ENCODE assay signal across 24 mouse cellular contexts in genomic region chr1:124103049-124103448, GRCm38 (mm10). TPM values are rescaled to one million over a fixed set of nuclear protein-coding genes. Genes with fewer than 3 reads are reported as not detected.
DNase-seq lines count a peak whose midpoint lies in the region; ATAC-seq and TF ChIP-seq lines count a peak whose summit lies in the region.
"Had no signal": no experiment of that assay in that cellular context is flagged by ENCODE, and none has a peak within 500 bp of the region (broad histone marks: within the 10 kb centered on the region; RNA-seq: fewer than 3 reads in every experiment).

No protein-coding gene starts in this region.

- peak; percentile 32; the same call in 1 of the 2 replicates for TF ChIP-seq CTCF in hindbrain, postnatal 0 days (IDR thresholded peaks at IDR 0.05; ENCODE audit: low read depth)
- 0 out of 2 replicates have a peak, but pooled peaks have one; percentile 12 for TF ChIP-seq CTCF in liver, postnatal 0 days (IDR thresholded peaks at IDR 0.05; ENCODE audit: low read depth)
- peak; percentile 28; the same call in 1 of the 2 replicates for TF ChIP-seq CTCF in brain, embryonic 14.5 days (IDR thresholded peaks at IDR 0.05; ENCODE audit: borderline replicate concordance, extremely low read depth, insufficient read depth, insufficient read length)

- in situ Hi-C loops in ES-E14 (cut with MboI; ENCODE audit: low sequenced_read_pairs in 2 of 2, unreplicated experiment in 2 of 2) = no loop called here

- no peak overlapping the region for H3K4me3 ChIP-seq in hindbrain, postnatal 0 days (ENCODE audit: low read length)
- no peak overlapping the region for H3K4me3 ChIP-seq in hindbrain, embryonic 13.5 days
- no peak overlapping the region for H3K4me3 ChIP-seq in liver, postnatal 0 days (ENCODE audit: low read depth, low read length)
- no peak overlapping the region for H3K4me3 ChIP-seq in liver, embryonic 11.5 days (ENCODE audit: low read depth, low read length)
- H3K4me3 ChIP-seq in ES-E14 (ENCODE audit: insufficient read depth in 1 of 2, low read depth in 1 of 2, low read length in 2 of 2, poor library complexity in 1 of 2, severe bottlenecking in 1 of 2) = no peak overlapping the region
- H3K4me3 ChIP-seq: embryonic facial prominence, embryonic 12.5 days; erythroblast, embryonic 14.5 days; heart, adult 2 months; limb, embryonic 13.5 days; midbrain, embryonic 10.5 days; neural tube, embryonic 12.5 days had no signal

- no peak overlapping the region for H3K9ac ChIP-seq in hindbrain, postnatal 0 days (replicated peaks; ENCODE audit: low read length)
- H3K9ac ChIP-seq in hindbrain, embryonic 13.5 days = no peak overlapping the region
- H3K9ac ChIP-seq in liver, postnatal 0 days (replicated peaks) = no peak overlapping the region
- no peak overlapping the region for H3K9ac ChIP-seq in liver, embryonic 11.5 days (ENCODE audit: low read depth, low read length)
- no peak overlapping the region for H3K9ac ChIP-seq in ES-E14 (ENCODE audit: insufficient read depth, low read depth, low read length, poor library complexity, severe bottlenecking)
- H3K9ac ChIP-seq: embryonic facial prominence, embryonic 12.5 days; limb, embryonic 13.5 days; neural tube, embryonic 12.5 days had no signal

- no peak for TF ChIP-seq EP300 in liver, postnatal 0 days (IDR thresholded peaks at IDR 0.05; ENCODE audit: low read depth)

- no peaks in the 10 kb centered on the region for H3K27me3 ChIP-seq in hindbrain, postnatal 0 days (ENCODE audit: insufficient read depth, low read length)
- H3K27me3 ChIP-seq in hindbrain, embryonic 13.5 days = no peaks in the 10 kb centered on the region
- H3K27me3 ChIP-seq in liver, postnatal 0 days (ENCODE audit: insufficient read depth, low read length) = no peaks in the 10 kb centered on the region
- H3K27me3 ChIP-seq in liver, embryonic 11.5 days (replicated peaks; ENCODE audit: control insufficient read depth, insufficient read depth, low read length) = no peaks in the 10 kb centered on the region
- H3K27me3 ChIP-seq: embryonic facial prominence, embryonic 12.5 days; limb, embryonic 13.5 days; neural tube, embryonic 12.5 days had no signal

- no peaks in the 10 kb centered on the region for H3K4me1 ChIP-seq in hindbrain, postnatal 0 days (ENCODE audit: insufficient read depth, low read length)
- no peaks in the 10 kb centered on the region; the same call in 1 of the 2 replicates for H3K4me1 ChIP-seq in hindbrain, embryonic 13.5 days (replicated peaks)
- no peaks in the 10 kb centered on the region for H3K4me1 ChIP-seq in liver, postnatal 0 days (ENCODE audit: insufficient read depth)
- no peaks in the 10 kb centered on the region for H3K4me1 ChIP-seq in liver, embryonic 11.5 days (replicated peaks; ENCODE audit: control insufficient read depth, insufficient read depth, low read length)
- no peaks in the 10 kb centered on the region for H3K4me1 ChIP-seq in ES-E14 (ENCODE audit: control insufficient read depth in 2 of 2, insufficient read depth in 2 of 2, low read length in 2 of 2, poor library complexity in 1 of 2)
- H3K4me1 ChIP-seq: embryonic facial prominence, embryonic 12.5 days; limb, embryonic 13.5 days; midbrain, embryonic 10.5 days; neural tube, embryonic 12.5 days had no signal

- TF ChIP-seq POLR2A in brain, embryonic 14.5 days (IDR thresholded peaks at IDR 0.05; ENCODE audit: borderline replicate concordance, extremely low read depth, insufficient read depth, insufficient read length, poor library complexity, severe bottlenecking) = no peak

- no peak for DNase-seq in hindbrain, postnatal 0 days (ENCODE audit: low spot score)
- no peak for DNase-seq in liver, postnatal 0 days
- no peak for DNase-seq in liver, embryonic 11.5 days (ENCODE audit: low spot score)
- peak; percentile 16 for DNase-seq in ES-E14 (ENCODE audit: low read depth, low spot score)
- peak; percentile 2 for DNase-seq in brain, embryonic 14.5 days (ENCODE audit: low read depth)
- no peak for DNase-seq in B cell, adult 2 months
- no peak for DNase-seq in thymus, adult 18-20 months
- DNase-seq: adrenal gland, adult 2 months; cerebellum, postnatal 14 days; gastrocnemius, postnatal 25 days; heart, adult 2 months; heart, postnatal 4 days; kidney, adult 18-20 months; kidney, postnatal 36 days; lung, postnatal 14 days; thymus, postnatal 4 days had no signal

- ATAC-seq in hindbrain, postnatal 0 days = no peak
- ATAC-seq in hindbrain, embryonic 13.5 days (ENCODE audit: low FRiP score) = no peak
- no peak for ATAC-seq in liver, postnatal 0 days
- ATAC-seq in liver, embryonic 11.5 days (replicated peaks; ENCODE audit: low FRiP score) = no peak
- ATAC-seq: forebrain, embryonic 14.5 days; hindbrain, embryonic 16.5 days had no signal

- H3K27ac ChIP-seq in hindbrain, postnatal 0 days = no peak overlapping the region
- H3K27ac ChIP-seq in hindbrain, embryonic 13.5 days = no peak overlapping the region
- H3K27ac ChIP-seq in liver, postnatal 0 days (ENCODE audit: low read depth) = no peak overlapping the region
- no peak overlapping the region for H3K27ac ChIP-seq in liver, embryonic 11.5 days (ENCODE audit: low read depth, low read length)
- no peak overlapping the region for H3K27ac ChIP-seq in ES-E14 (ENCODE audit: insufficient read depth, low read depth, low read length, poor library complexity, severe bottlenecking)
- H3K27ac ChIP-seq: embryonic facial prominence, embryonic 12.5 days; heart, adult 2 months; limb, embryonic 13.5 days; midbrain, embryonic 10.5 days; neural tube, embryonic 12.5 days had no signal

- H3K4me2 ChIP-seq in hindbrain, postnatal 0 days (ENCODE audit: low read depth, low read length) = no peak overlapping the region
- H3K4me2 ChIP-seq in hindbrain, embryonic 13.5 days = no peak overlapping the region
- H3K4me2 ChIP-seq in liver, postnatal 0 days (ENCODE audit: low read depth, low read length) = no peak overlapping the region
- H3K4me2 ChIP-seq in liver, embryonic 11.5 days = no peak overlapping the region
- H3K4me2 ChIP-seq: embryonic facial prominence, embryonic 12.5 days; limb, embryonic 13.5 days; neural tube, embryonic 12.5 days had no signal

- WGBS in hindbrain, postnatal 0 days = 60% methylated on average over 1 of the region's 1 CpGs
- 59% methylated on average over 1 of the region's 1 CpGs for WGBS in hindbrain, embryonic 13.5 days
- WGBS in liver, postnatal 0 days (ENCODE audit: insufficient replicate concordance) = 54% methylated on average over 1 of the region's 1 CpGs
- 59% methylated on average over 1 of the region's 1 CpGs for WGBS in liver, embryonic 11.5 days

- H3K9me3 ChIP-seq in hindbrain, postnatal 0 days (ENCODE audit: low read length) = no peaks in the 10 kb centered on the region
- H3K9me3 ChIP-seq in hindbrain, embryonic 13.5 days = no peaks in the 10 kb centered on the region
- no peaks in the 10 kb centered on the region for H3K9me3 ChIP-seq in liver, postnatal 0 days (ENCODE audit: low read length)
- H3K9me3 ChIP-seq in liver, embryonic 11.5 days (ENCODE audit: control insufficient read depth, low read length) = no peaks in the 10 kb centered on the region
- H3K9me3 ChIP-seq in ES-E14 (ENCODE audit: control insufficient read depth, insufficient read depth, low read depth, low read length) = no peaks in the 10 kb centered on the region
- H3K9me3 ChIP-seq: embryonic facial prominence, embryonic 12.5 days; limb, embryonic 13.5 days; midbrain, embryonic 10.5 days; neural tube, embryonic 12.5 days had no signal

- no peaks in the 10 kb centered on the region for H3K36me3 ChIP-seq in hindbrain, postnatal 0 days (ENCODE audit: insufficient read depth, low read length)
- H3K36me3 ChIP-seq in hindbrain, embryonic 13.5 days = no peaks in the 10 kb centered on the region
- H3K36me3 ChIP-seq in liver, postnatal 0 days (replicated peaks; ENCODE audit: insufficient read depth, low read length) = no peaks in the 10 kb centered on the region
- no peaks in the 10 kb centered on the region for H3K36me3 ChIP-seq in liver, embryonic 11.5 days (ENCODE audit: control insufficient read depth, insufficient read depth, low read length)
- no peaks in the 10 kb centered on the region for H3K36me3 ChIP-seq in ES-E14 (ENCODE audit: control insufficient read depth, insufficient read depth, low read length, poor library complexity, severe bottlenecking)
- H3K36me3 ChIP-seq: embryonic facial prominence, embryonic 12.5 days; limb, embryonic 13.5 days; midbrain, embryonic 10.5 days; neural tube, embryonic 12.5 days had no signal

TF ChIP-seq in ES-E14, 5 proteins besides CTCF, POLR2A, EP300 and RAD21:
- TF ChIP-seq ZNF384 (IDR thresholded peaks at IDR 0.05; ENCODE audit: low read depth, low read length) (no peak), MAFK (IDR thresholded peaks at IDR 0.05; ENCODE audit: insufficient read depth, low read depth, low read length) (no peak), CHD2 (IDR thresholded peaks at IDR 0.05; ENCODE audit: low read depth, low read length) (no peak), ZC3H11A (IDR thresholded peaks at IDR 0.05; ENCODE audit: borderline replicate concordance, low read depth, low read length) (no peak), HCFC1 (IDR thresholded peaks at IDR 0.05; ENCODE audit: borderline replicate concordance, insufficient read depth, low read length) (no peak)
TF ChIP-seq in ES-E14: peak in this region for 0.

RNA-seq across cellular contexts. Expression of gene Dpp10, which starts 57.7 kb away (rescaled TPM):
- 43.6 and 45.1 TPM in 2 replicates for total RNA-seq in hindbrain, postnatal 0 days (2014; rRNA removed)
- polyA plus RNA-seq in hindbrain, postnatal 0 days (2015; fragmentation: Nextera tagmentation; extraction: Ambion mirVana) = 22.9 and 23.3 TPM in 2 replicates
- 11.9 and 13.4 TPM in 2 replicates for polyA plus RNA-seq in hindbrain, embryonic 13.5 days (2015; fragmentation: Nextera tagmentation; extraction: Ambion mirVana)
- polyA plus RNA-seq in liver, postnatal 0 days (2015; fragmentation: Nextera tagmentation; extraction: Ambion mirVana) = not detected in 2 replicates
- not detected in 2 replicates for polyA plus RNA-seq in liver, embryonic 11.5 days (2014; fragmentation: Nextera tagmentation; extraction: Ambion mirVana)
- total RNA-seq in ES-E14 (2012; rRNA removed) = not detected in 2 replicates
- polyA plus RNA-seq in brain, embryonic 14.5 days (2012; rRNA removed) = 9.5 and 19.5 TPM in 2 replicates
- total RNA-seq: gastrocnemius, postnatal 25 days; heart, adult 2 months had no signal
- polyA plus RNA-seq: adrenal gland, adult 2 months; erythroblast, embryonic 14.5 days; heart, adult 2 months had no signal

Comparison
In these comparisons a context has a peak if more than half of its experiments do, and no peak if none do; other contexts are left out.
1. DNase-seq: peak in ES-E14 (single experiment) and brain, embryonic 14.5 days (single experiment); none in hindbrain, postnatal 0 days (single experiment), liver, postnatal 0 days (single experiment), liver, embryonic 11.5 days (single experiment), B cell, adult 2 months (0 of 2) and thymus, adult 18-20 months (0 of 2).
2. Peak in every context shown above with its lines, with median percentiles within 50 percentile points of each other: CTCF ChIP-seq.